Mouse (Mus musculus) E14TG2a.4 (cell line): ENCODE data around the gene Tctex1d1.

Experiments
- H3K27me3 ChIP-seq: 2 replicates; pipeline ENCODE4 v1.6.1; 2014; ENCODE audit warnings: low read length, control low read depth; ENCODE audit not compliant: insufficient read depth
- H3K36me3 ChIP-seq: 2 replicates; pipeline ENCODE4 v1.6.1; 2014; ENCODE audit warnings: low read length, control low read depth; ENCODE audit not compliant: insufficient read depth
- H3K4me1 ChIP-seq: replicated peaks from 2 replicates; pipeline ENCODE4 v1.6.1; 2014; ENCODE audit warnings: low read depth, low read length, control low read depth
- H3K4me3 ChIP-seq: replicated peaks from 2 replicates; pipeline ENCODE4 v1.5.1; 2014; ENCODE audit warnings: mild to moderate bottlenecking, low read length
- H3K9me3 ChIP-seq: 2 replicates; pipeline ENCODE4 v1.6.1; 2014; ENCODE audit warnings: low read length, control low read depth
- CTCF ChIP-seq: conservative IDR thresholded peaks from 2 replicates; pipeline ENCODE4 v1.5.1; 2014; ENCODE audit warnings: low read length
- NANOG ChIP-seq: IDR thresholded peaks from 2 replicates; pipeline ENCODE4 v1.6.1; 2014; ENCODE audit warnings: borderline replicate concordance, low read length, mixed read lengths
- POU5F1 ChIP-seq: IDR thresholded peaks from 2 replicates; pipeline ENCODE4 v1.6.1; 2014; ENCODE audit warnings: low read length, borderline replicate concordance

The Tctex1d1 gene

DNA sequence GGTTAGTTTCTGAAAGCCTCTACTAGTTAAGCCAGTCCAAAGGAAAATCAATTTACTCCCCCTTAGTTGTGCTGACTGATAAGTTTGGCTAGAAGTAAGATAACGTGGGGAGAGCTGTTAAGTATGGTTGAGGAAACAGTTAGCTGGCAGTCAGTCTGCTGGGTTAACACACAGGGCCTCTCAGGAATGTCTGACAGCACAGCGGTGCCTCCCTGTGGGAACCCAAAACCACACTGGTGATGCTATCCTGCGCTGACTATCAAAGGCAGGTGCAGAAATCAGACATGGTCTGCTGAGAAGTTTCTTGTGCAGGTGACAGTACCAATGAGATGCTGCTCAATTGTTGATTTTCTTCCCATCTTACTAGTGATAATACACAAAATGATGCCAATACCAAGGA is 14.2 kb upstream of the Tctex1d1 start:
- no peak overlapping the region for H3K4me3 ChIP-seq
- H3K9me3 ChIP-seq: no peaks in the 10 kb centered on the region
- H3K4me1 ChIP-seq: no peaks in the 10 kb centered on the region; the same call in 1 of the 2 replicates
- TF ChIP-seq CTCF (no peak), POU5F1 (no peak), NANOG (no peak)
- H3K36me3 ChIP-seq: no peaks in the 10 kb centered on the region
- H3K27me3 ChIP-seq: peaks cover 14% of the 10 kb centered on the region; the same call in 1 of the 2 replicates

DNA sequence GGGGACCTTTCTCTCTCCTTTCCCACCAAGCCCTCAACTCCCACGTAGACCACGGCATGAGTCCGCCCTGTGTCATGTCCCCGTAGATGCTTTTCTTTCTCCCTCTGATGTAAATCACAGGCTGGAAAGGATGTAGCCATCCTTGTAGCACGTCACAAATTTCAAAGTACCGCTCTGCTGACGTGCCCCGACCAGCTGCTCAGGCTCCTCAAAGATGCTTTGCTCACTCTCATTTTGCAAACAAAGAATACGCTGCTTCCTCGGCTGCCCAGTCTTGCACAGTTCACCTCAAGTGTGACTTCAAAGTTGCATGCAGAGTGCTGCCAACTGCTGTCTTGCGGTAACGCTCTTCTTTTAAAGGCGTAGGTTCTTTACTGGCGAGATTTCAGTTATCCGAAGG is 10.6 kb upstream of the Tctex1d1 start:
- Histone ChIP-seq H3K4me1 (no peaks in the 10 kb centered on the region; the same call in 1 of the 2 replicates), H3K4me3 (no peak overlapping the region), H3K27me3 (peaks cover 31% of the 10 kb centered on the region), H3K36me3 (no peaks in the 10 kb centered on the region), H3K9me3 (no peaks in the 10 kb centered on the region)
- TF ChIP-seq CTCF (no peak), NANOG (no peak)

DNA sequence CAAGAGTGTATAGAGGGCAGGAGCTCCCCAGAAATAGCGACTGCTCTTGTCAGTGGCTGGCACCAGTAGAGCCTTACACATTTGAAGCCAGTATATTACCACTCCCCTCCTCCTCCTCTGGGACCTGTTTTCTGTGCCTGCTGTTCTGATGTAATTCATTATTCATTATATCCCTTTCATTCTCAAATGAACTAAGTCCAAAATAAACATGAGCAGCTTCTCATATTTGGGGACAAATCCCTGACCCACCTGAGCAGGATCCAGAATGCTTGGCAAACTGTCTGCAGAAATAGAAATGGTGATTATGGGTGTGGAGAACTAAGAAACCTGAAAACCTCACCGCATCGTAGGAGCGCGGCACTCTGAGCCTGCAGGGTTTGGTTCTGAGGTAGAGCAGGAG is 8.8 kb upstream of the Tctex1d1 start:
- H3K36me3 ChIP-seq: no peaks in the 10 kb centered on the region
- peaks cover 38% of the 10 kb centered on the region for H3K27me3 ChIP-seq
- H3K4me1 ChIP-seq: peaks cover 4% of the 10 kb centered on the region
- no peaks in the 10 kb centered on the region for H3K9me3 ChIP-seq
- no peak overlapping the region for H3K4me3 ChIP-seq
- TF ChIP-seq CTCF: no peak
- TF ChIP-seq NANOG: no peak
- TF ChIP-seq POU5F1: no peak

DNA sequence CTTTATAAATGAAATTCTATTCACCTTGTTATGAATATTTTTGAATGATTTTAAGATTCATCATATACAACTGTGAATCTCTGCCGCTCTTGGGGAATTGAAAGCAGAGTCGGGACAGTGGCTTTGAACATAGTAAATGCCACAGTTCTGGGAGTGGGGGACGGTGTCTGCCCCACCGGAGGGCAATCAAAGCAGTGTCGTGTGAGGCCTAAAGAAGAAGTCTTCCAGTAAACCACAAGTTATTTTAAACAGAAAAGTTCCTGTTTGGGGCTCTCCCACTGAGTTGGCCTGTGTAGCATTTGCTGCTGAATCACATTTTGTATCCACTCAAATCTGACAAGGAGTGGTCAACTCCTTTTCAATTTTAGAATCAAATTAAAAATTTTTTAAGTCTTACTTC is 7.2 kb upstream of the Tctex1d1 start:
- Histone ChIP-seq H3K27me3 (peaks cover 44% of the 10 kb centered on the region), H3K36me3 (no peaks in the 10 kb centered on the region), H3K4me3 (no peak overlapping the region), H3K4me1 (peaks cover 7% of the 10 kb centered on the region), H3K9me3 (no peaks in the 10 kb centered on the region)
- TF ChIP-seq CTCF (no peak), NANOG (no peak), POU5F1 (no peak)

DNA sequence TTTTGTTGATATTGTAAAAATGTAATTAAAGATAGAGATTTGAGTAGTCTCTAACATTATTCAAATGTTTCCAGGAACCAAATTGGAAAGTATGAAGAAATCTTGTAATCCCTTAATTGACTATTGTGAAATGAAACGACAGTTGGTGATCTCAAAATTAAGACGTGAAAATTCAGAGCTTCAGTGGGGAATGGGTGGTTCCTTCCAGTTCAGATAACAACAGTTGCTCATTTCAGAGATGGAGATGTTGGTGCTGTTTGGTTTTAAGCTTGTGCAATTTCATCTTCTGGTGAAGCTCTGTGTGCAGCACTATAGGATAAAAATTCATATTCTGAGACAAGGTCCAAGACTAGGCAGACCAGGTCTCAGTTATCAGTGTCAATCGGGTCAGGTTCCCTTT is 6.3 kb upstream of the Tctex1d1 start:
- no peaks in the 10 kb centered on the region for H3K9me3 ChIP-seq

DNA sequence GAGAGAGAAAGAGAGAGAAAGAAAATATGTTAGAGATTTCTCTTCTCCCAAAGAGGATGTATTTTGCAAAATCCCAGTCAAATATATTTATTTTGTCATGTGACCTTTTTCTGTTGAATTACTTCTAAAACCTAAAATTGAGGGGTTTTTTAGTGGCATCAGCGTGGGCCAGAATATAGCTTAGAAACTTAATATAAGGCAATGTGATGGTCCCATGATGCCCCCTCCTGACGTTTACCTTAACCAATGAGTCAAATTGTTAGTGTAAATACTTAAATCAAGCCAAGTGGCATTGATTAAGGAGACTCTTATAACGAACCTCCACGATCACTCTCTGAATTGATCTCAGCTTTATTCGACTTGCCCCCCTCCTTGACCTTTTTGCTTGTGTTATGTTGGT is 4.2 kb upstream of the Tctex1d1 start:
- TF ChIP-seq CTCF (no peak), POU5F1 (no peak), NANOG (no peak)
- no peaks in the 10 kb centered on the region for H3K36me3 ChIP-seq
- H3K27me3 ChIP-seq: peaks cover 46% of the 10 kb centered on the region
- H3K4me1 ChIP-seq: peaks cover 31% of the 10 kb centered on the region
- H3K9me3 ChIP-seq: no peaks in the 10 kb centered on the region
- H3K4me3 ChIP-seq: no peak overlapping the region

More for the DNA sequence above, 6.3 kb upstream of the Tctex1d1 start:
- H3K27me3 ChIP-seq: peaks cover 37% of the 10 kb centered on the region
- H3K4me1 ChIP-seq: peaks cover 13% of the 10 kb centered on the region
- no peaks in the 10 kb centered on the region for H3K36me3 ChIP-seq
- H3K4me3 ChIP-seq: no peak overlapping the region
- TF ChIP-seq CTCF (no peak), NANOG (no peak), POU5F1 (no peak)

DNA sequence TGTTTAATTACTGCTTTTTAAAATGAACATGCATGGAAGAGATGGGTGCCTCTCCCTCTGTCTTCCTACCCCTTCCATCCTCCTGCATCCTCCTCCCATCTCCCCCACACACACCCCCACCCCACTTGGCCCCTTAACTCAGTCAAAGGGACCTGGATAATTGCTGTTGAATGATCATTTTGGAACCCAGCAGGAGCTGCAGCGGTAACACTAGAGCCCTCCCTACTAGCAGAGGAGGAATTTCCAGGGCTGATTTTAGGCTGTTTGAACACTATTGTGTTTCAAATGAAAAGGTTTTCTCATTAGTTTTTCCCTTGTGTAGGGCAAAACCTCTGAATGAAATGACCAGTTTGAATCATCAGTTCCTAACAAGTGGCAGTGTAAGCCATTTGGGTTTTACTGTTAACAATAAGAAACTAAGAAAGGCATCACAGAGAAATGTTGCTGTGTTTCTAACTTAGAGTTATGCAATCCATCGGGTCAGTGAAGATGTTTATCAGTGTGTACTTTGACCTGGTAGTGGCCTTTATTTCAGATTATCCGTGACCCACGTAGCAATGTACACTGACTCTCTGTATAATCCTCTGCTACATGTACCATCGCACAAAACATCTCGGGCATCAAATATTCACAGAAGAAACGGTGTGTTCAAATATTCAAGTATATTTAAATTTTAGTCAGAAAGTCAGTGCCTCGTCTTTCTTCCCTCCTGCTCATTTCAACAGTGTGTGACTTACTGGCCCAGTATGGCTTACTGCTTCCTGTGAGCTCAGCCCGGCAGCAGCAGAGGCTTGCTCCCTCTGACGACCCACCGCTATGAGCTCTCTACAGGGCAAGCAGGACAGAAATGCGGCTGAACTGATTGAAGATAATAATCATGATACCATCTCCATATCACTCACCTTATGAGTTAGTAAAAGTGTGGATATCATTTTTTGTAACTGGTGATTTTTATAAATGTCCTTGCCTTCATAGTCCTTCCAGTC is 1.8 kb upstream of the Tctex1d1 start:
- TF ChIP-seq NANOG (peak; percentile 99), CTCF (no peak)
- Histone ChIP-seq H3K4me3 (no peak overlapping the region), H3K36me3 (no peaks in the 10 kb centered on the region), H3K9me3 (no peaks in the 10 kb centered on the region), H3K4me1 (peaks cover 34% of the 10 kb centered on the region), H3K27me3 (peaks cover 47% of the 10 kb centered on the region)

DNA sequence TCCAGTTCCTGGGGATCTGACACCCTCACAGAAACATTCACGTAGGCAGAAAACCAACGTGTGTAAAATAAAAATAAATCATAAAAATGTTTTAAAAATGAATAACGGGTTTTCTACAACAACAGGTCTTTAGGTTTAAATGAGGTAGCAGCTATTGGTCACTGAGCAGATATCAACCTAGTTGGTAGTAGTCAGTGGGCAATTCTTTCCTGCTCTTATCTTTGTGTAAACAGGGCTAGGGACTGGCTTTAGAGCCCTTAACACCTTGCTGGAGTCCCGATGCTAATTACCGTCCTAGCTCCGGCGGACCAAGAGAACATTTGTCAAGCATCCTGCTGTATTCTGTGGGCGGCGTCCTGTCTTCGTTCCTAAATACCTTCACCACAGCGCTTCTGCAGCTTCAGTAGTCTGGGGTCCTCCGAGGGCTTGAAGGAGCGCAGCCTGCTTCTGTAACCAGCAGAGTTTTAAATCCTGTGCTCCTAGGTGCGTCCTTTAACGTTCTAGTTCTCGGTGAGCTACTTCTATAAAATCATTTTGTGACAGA is 556 bp upstream of the Tctex1d1 start:
- Histone ChIP-seq H3K4me3 (no peak overlapping the region), H3K36me3 (no peaks in the 10 kb centered on the region), H3K9me3 (no peaks in the 10 kb centered on the region), H3K4me1 (peaks cover 44% of the 10 kb centered on the region), H3K27me3 (peaks cover 43% of the 10 kb centered on the region)
- TF ChIP-seq NANOG: no peak
- TF ChIP-seq CTCF: no peak
- no peak for TF ChIP-seq POU5F1

DNA sequence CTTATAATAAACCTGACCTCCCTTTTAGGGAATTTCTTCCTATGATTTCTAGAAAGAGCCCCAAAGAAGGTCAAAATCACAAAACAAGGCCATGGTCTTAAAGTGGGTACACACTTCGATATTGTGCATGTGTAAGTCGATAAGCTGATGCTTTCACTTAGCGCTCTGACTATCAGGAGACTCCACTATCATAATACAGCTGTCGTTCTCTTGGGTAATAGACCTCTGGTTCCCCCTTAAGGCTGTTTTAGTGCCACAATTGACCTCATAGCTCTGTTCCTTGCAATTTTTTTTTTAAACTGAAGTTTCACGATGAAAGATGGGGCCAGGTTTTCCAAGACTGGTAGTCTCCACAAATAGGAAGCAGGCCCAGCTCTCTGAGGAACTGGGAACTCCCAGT is 979 bp downstream of the Tctex1d1 start:
- Histone ChIP-seq H3K27me3 (peaks cover 52% of the 10 kb centered on the region), H3K4me3 (no peak overlapping the region), H3K4me1 (peaks cover 41% of the 10 kb centered on the region), H3K9me3 (no peaks in the 10 kb centered on the region), H3K36me3 (no peaks in the 10 kb centered on the region)
- TF ChIP-seq CTCF (no peak), NANOG (no peak), POU5F1 (no peak)
